Mouse (Mus musculus): ENCODE measurements around the gene Golga7b. TPM values are rescaled to one million over a fixed set of nuclear protein-coding genes. Genes with fewer than 3 reads are reported as not detected.

Gene Golga7b
- total RNA-seq, 2 experiments from 2014 or later: 2.3 to 3.4 TPM

GRCm38 (mm10) chr19:42249976-42250914, 2.9 kb downstream of the Golga7b start:
- no peak for DNase-seq (ENCODE audit: low spot score in 2 of 2)

DNA sequence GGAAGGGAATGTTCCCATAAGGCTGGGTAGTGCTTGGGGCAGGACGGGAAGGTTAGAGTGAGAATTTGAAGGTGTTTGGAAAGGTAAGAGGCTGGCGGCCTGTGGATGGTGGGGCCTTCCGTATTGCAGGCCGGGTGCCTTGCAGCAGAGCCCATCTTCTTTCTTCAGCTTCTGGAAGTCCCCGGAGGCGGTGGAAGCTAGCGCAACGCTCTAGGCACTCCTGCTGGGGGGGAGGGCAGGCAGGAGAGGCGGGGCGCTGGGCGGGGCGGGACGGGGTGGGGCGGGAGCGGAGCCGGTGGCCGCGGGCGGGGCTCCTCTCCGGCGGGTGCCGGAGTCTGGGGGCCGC, 8.0 kb downstream of the Golga7b start:
- DNase-seq (ENCODE audit: low spot score in 2 of 2): no peak

DNA sequence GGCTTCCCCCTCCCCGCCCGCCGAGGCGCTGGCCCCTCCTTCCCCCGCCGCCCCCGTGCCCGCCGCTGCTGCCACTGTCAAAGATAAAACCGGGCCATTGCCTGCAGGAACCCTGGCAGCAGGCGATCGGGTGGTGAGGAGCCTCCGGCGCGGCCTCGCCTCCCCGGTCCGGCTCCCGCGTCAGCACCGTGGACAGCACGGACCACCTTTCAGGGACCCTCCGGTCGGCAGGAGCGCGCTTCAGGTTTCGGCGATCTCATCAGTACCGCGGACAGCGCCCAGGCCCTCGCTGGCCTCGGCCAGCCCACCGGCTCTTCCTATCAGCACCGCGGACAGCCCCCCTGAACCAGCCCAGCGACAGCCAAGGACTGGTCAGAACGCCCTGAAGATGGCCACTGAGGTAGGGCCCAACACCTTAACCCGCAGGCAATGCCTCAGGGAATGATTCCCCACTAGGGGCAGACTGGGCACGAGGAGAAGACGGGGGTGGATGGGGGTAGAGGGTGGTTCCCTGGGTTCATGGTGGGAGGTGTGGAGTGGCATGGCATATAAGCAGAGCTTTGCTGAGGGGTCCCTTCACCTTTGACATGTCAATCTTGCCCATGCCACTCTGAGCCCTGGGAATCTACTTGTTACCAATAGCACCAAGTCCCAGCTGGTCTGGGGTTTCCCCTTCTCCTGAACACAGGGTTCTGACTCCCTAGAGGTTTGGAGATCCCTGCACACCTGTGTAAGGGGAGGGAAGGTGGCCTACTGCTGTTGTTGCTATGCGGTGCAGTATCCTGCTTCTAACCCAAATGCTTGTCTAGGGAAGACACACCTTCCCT, 8.6 kb downstream of the Golga7b start:
- DNase-seq (ENCODE audit: low spot score in 2 of 2): peak; percentile 79 to 84

- DNase-seq (ENCODE audit: low spot score in 2 of 2): no peak
Measured at GRCm38 (mm10) chr19:42256611-42257240, 9.4 kb downstream of the Golga7b start.

- no peak for DNase-seq (ENCODE audit: low spot score in 2 of 2)
Measured at GRCm38 (mm10) chr19:42257241-42257635, 9.9 kb downstream of the Golga7b start.

- DNase-seq (ENCODE audit: low spot score in 2 of 2): no peak
Measured at GRCm38 (mm10) chr19:42258031-42258430, 10.7 kb downstream of the Golga7b start.

- DNase-seq (ENCODE audit: low spot score in 2 of 2): no peak
Measured at GRCm38 (mm10) chr19:42258596-42258995, 11.2 kb downstream of the Golga7b start.

- no peak for DNase-seq (ENCODE audit: low spot score in 2 of 2)
Measured at GRCm38 (mm10) chr19:42260486-42260885, 13.1 kb downstream of the Golga7b start.

GRCm38 (mm10) chr19:42263524-42263923, 16.1 kb downstream of the Golga7b start:
- DNase-seq (ENCODE audit: low spot score in 2 of 2): no peak

GRCm38 (mm10) chr19:42268337-42268736, 21.0 kb downstream of the Golga7b start:
- peak; percentile 19 to 23 for DNase-seq (ENCODE audit: low spot score in 2 of 2)

- no peak for DNase-seq (ENCODE audit: low spot score in 2 of 2)
Measured at GRCm38 (mm10) chr19:42270119-42270518, 22.7 kb downstream of the Golga7b start.

- DNase-seq (ENCODE audit: low spot score in 2 of 2): no peak
Measured at GRCm38 (mm10) chr19:42271182-42271581, 23.8 kb downstream of the Golga7b start.

GRCm38 (mm10) chr19:42272003-42272963, 24.9 kb downstream of the Golga7b start:
- DNase-seq (ENCODE audit: low spot score in 2 of 2): peak; percentile 42 to 71

- DNase-seq (ENCODE audit: low spot score in 2 of 2): no peak
Measured at GRCm38 (mm10) chr19:42277288-42277687, 29.9 kb downstream of the Golga7b start.

- DNase-seq (ENCODE audit: low spot score in 2 of 2): no peak
Measured at GRCm38 (mm10) chr19:42278461-42278860, 31.1 kb downstream of the Golga7b start.

- DNase-seq (ENCODE audit: low spot score in 2 of 2): no peak
Measured at GRCm38 (mm10) chr19:42279611-42280010, 32.2 kb downstream of the Golga7b start.

- DNase-seq (ENCODE audit: low spot score in 2 of 2): no peak
Measured at GRCm38 (mm10) chr19:42284178-42284577, 36.8 kb downstream of the Golga7b start.

DNA sequence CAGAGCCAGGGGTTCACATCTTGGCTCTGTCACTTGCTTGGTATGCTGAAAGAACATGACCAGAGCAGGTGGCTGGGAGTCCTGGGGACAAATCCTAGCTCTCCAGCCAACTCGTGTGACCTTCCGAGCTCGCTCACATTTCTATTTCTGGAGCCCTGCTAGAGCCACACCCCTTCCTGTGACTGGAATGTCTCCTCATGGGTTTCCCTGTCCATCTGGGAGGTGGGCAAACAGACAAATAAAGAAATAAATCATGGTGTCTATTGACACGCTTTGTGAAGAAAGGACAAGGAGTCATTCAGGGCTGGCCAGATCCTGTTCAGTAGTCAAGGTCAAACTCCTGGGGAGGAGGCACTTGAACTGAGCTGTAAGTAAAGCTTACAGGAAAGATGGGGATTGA, 41.0 kb downstream of the Golga7b start:
- no peak for DNase-seq (ENCODE audit: low spot score in 2 of 2)

DNA sequence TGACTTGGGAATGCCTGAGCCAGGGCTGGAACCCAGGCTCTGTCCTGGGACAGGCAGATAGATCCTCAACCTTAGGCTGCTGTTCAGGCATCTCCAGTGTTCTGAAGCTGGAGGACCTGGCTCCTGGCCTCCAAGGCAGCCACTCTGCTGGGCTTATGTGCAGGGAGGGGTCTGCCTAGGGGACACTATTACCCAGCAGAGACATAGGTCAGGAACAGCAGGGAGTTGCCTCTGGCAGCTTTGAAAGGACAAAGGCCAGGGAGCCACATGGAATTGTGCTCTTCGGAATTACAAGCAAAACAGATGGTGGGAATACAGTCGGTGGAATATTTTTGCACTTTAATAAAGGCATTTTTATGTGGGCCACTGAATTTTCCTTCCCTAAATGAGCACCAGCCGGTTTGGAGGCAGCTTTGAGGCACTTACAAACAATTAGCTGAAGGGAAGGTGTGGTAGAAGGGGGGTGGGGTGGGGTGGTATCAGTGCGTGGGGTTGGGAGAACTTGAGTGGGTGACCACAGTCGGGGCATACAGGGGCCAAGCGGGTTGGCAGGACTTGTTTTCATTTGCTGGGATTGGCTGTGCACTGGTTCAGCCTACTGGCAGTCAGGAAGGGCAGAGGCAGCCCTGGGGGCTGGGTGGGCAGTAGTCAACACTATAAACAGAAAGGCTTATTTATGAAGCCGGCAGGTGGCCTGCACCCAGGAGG, 43.7 kb downstream of the Golga7b start:
- no peak for DNase-seq (ENCODE audit: low spot score in 2 of 2)

- no peak for DNase-seq (ENCODE audit: low spot score in 2 of 2)
Measured at GRCm38 (mm10) chr19:42292106-42292505, 44.7 kb downstream of the Golga7b start.

All from adrenal gland, postnatal 4 days (tissue).